Mouse (Mus musculus) ES-E14 (cell line): ENCODE measurements around the gene Gm13278.
"Not testable (repeated sequence)": the region's sequence is repeated elsewhere in the genome, so short reads cannot be mapped to it uniquely, and the experiment has no call there.

Source experiments
- CHD2 ChIP-seq: IDR thresholded peaks from 2 replicates; pipeline ENCODE4 v1.6.1; 2014; ENCODE audit warnings: mild to moderate bottlenecking, low read depth, low read length, inconsistent platforms
- ZNF384 ChIP-seq: IDR thresholded peaks from 2 replicates; pipeline ENCODE4 v1.6.1; 2012; ENCODE audit warnings: low read depth, low read length, inconsistent platforms

DNA sequence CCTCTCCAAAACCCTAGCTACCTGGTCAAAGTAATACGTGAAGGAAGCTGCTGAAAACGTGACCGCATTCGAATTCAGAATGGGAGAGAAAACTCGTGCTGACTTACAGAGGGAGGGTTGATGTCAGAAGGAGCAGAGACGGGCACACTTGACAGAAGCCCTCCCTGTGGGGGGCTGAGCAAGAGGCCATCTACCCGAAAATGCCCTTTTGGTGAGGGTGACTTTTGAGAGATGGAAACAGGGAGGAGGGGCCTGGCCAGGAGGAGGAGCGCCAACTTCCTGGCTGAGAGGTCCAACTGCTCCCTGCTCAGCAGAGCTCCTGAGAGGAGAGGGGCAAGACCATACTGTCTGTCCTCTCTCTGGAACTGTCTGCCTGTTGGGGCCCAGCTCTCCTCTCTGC is 13.9 kb downstream of the Gm13278 start, which contains the start of gene Gm13288:
- TF ChIP-seq CHD2, ZNF384: not testable (repeated sequence)
